Mouse (Mus musculus) ES-E14 (cell line): Measurements from ENCODE around the gene Tbc1d23.

Experiments
- CHD2 ChIP-seq: IDR thresholded peaks from 2 replicates; pipeline ENCODE4 v1.6.1; 2014; ENCODE audit warnings: mild to moderate bottlenecking, low read depth, low read length, inconsistent platforms
- HCFC1 ChIP-seq: IDR thresholded peaks from 2 replicates; pipeline ENCODE4 v1.6.1; 2012; ENCODE audit warnings: low read length, inconsistent platforms, borderline replicate concordance; ENCODE audit not compliant: insufficient read depth

GRCm38 (mm10) chr16:57122682-57123445 is 108.4 kb downstream of the Tbc1d23 start:
- no peak for TF ChIP-seq HCFC1
- no peak for TF ChIP-seq CHD2
